Mouse (Mus musculus): Measurements from ENCODE around the gene Ten1.

DNA sequence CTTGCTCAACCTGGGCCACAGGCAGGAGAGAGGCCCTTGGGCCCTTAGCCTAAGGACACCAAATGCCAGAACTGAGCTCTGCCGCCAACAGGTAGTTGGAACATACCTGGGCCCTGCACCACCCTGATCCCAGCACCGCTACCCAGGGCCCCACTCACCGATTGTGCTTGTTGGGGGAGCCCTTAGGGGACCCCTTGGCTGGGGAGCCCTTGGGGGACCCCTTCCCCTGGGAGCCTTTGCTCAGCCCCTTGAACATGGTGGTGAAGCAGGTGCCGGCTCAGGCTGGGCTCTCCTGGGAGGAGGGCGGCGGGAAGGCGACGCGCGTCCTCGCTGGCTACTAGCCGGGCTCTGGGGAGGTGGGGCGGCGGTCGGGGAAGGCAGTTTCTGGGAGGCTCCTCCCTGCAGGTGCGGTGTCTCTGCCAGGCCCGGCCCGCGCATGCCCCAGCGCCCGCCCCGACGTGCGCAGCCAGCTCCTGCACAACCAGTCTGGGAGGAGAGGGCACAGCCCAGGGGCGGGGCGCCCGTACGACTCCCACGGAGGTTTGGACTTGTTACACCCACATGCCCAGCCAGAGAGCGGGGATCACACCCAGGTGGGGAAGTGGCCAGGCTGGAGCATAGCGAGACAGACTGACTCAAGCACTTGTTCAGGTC, 39.2 kb downstream of the Ten1 start, which contains the start of gene Evpl:
- TF ChIP-seq TCF12 (IDR thresholded peaks at IDR 0.05; ENCODE audit: low read depth, low read length) (no peak), UBTF (IDR thresholded peaks at IDR 0.05; ENCODE audit: low read depth, low read length) (no peak), CHD2 (IDR thresholded peaks at IDR 0.05; ENCODE audit: low read length) (no peak), ETS1 (conservative IDR thresholded peaks at IDR 0.05; ENCODE audit: low read depth, low read length) (no peak), POLR2A (IDR thresholded peaks at IDR 0.05; ENCODE audit: low read depth, low read length) (no peak), BHLHE40 (IDR thresholded peaks at IDR 0.05; ENCODE audit: low read depth, low read length) (no peak), ZC3H11A (IDR thresholded peaks at IDR 0.05; ENCODE audit: low read depth, low read length) (no peak), CTCF (conservative IDR thresholded peaks at IDR 0.05 in 1 of 2, IDR thresholded peaks at IDR 0.05 in 1 of 2; ENCODE audit: low read depth in 2 of 2, low read length in 2 of 2) (no peak), MAX (IDR thresholded peaks at IDR 0.05; ENCODE audit: low read length) (no peak), MAFK (IDR thresholded peaks at IDR 0.05; ENCODE audit: insufficient replicate concordance, low read length) (no peak), ZMIZ1 (IDR thresholded peaks at IDR 0.05; ENCODE audit: low read depth, low read length) (no peak), MAZ (IDR thresholded peaks at IDR 0.05; ENCODE audit: low read depth, low read length) (no peak), NRF1 (IDR thresholded peaks at IDR 0.05; ENCODE audit: low read depth, low read length) (peak; percentile 88)
